Mouse (Mus musculus): Measurements from ENCODE around the gene Dennd5b. TPM values are rescaled to one million over a fixed set of nuclear protein-coding genes. Genes with fewer than 3 reads are reported as not detected.

The Dennd5b gene
- polyA plus RNA-seq, 2 experiments: 2.3 to 3.1 TPM

DNA sequence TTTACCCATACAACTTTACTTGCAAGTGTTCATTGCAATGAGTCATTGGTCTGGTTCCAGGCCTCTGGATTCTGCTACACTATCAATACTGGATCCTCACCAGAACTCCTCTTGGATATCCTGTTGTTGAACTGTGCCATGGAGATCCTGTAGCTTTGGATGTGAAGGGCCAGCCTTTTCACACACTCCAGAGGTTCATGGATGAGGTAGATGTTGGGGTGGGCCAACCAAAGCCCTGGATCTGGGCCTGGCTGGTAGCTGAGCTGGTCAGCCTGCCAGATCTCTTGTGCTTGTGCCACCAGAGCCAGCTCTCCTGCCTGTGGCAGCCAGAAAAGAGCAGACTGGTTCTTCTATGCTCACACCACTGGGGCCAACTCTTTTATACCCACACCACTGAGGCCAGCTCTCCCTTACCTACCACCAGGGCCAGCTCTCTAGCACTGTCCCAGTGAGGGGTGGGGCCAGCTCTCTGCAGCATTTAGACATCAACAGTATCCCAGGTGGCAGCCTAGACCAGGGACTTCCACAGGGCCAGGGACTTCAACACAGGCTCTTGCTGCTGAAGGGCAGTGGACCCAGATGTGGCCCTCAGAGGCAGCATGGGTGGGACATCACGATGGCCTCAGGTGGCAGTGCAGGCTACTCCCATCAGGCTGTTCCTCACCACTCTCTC, 24.2 kb downstream of the Dennd5b start:
- ATAC-seq (ENCODE audit: insufficient read depth): peak; percentile 32
- TF ChIP-seq CTCF (IDR thresholded peaks at IDR 0.05; ENCODE audit: low read depth): no peak
- no peak for TF ChIP-seq EP300 (IDR thresholded peaks at IDR 0.05; ENCODE audit: low read depth)
- 50% methylated on average over 1 of the region's 1 CpGs for WGBS (ENCODE audit: insufficient replicate concordance)

DNA sequence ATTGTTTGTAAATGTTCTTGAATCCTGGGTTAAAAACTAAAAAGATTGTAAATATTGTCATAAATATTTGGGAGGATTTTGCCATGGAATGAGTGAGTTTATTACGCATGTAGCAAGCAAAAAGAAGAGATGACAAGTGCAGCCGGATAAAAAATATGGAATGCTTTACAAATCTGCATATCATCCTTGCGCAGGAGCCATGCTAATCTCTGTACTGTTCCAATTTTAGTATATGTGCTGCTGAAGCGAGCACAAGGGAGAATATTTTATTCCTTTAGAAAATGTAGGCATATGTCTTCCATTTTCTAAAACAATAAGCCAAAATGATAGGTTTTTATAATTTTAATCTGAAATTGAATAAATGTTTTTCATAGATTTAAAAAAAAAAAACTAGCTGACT, 27.6 kb downstream of the Dennd5b start:
- no peaks in the 10 kb centered on the region for H3K27me3 ChIP-seq (ENCODE audit: control insufficient read depth, insufficient read depth, low read length)
- H3K4me3 ChIP-seq (ENCODE audit: insufficient read depth in 1 of 2, low read depth in 2 of 2, low read length in 2 of 2): no peak overlapping the region
- TF ChIP-seq CTCF (IDR thresholded peaks at IDR 0.05; ENCODE audit: low read depth): no peak
- no peak for TF ChIP-seq EP300 (IDR thresholded peaks at IDR 0.05; ENCODE audit: low read depth)
- H3K4me2 ChIP-seq (ENCODE audit: low read depth): no peak overlapping the region
- H3K4me1 ChIP-seq (replicated peaks; ENCODE audit: control insufficient read depth in 2 of 2, insufficient read depth in 2 of 2, low read length in 1 of 2): no peaks in the 10 kb centered on the region
- DNase-seq (ENCODE audit: low read depth in 3 of 3, low spot score in 3 of 3) (no peak), ATAC-seq (ENCODE audit: insufficient read depth) (no peak)
- no peaks in the 10 kb centered on the region for H3K9me3 ChIP-seq (ENCODE audit: control insufficient read depth, low read length)
- no peak overlapping the region for H3K27ac ChIP-seq
- no peak overlapping the region for H3K9ac ChIP-seq (replicated peaks)
- 60% methylated on average over 4 of the region's 4 CpGs for WGBS (ENCODE audit: insufficient replicate concordance)
- H3K36me3 ChIP-seq (replicated peaks; ENCODE audit: control insufficient read depth, insufficient read depth, low read depth): no peaks in the 10 kb centered on the region

More for the DNA sequence above, 24.2 kb downstream of the Dennd5b start:
- H3K4me1 ChIP-seq (replicated peaks; ENCODE audit: control insufficient read depth in 2 of 2, insufficient read depth in 2 of 2, low read length in 1 of 2): no peaks in the 10 kb centered on the region
- no peak overlapping the region for H3K4me2 ChIP-seq (ENCODE audit: low read depth)
- no peak overlapping the region for H3K9ac ChIP-seq (replicated peaks)
- no peaks in the 10 kb centered on the region for H3K9me3 ChIP-seq (ENCODE audit: control insufficient read depth, low read length)
- no peak overlapping the region for H3K4me3 ChIP-seq (ENCODE audit: insufficient read depth in 1 of 2, low read depth in 2 of 2, low read length in 2 of 2)
- no peak for DNase-seq (ENCODE audit: low read depth in 3 of 3, low spot score in 3 of 3)
- H3K27ac ChIP-seq: no peak overlapping the region
- no peaks in the 10 kb centered on the region for H3K36me3 ChIP-seq (replicated peaks; ENCODE audit: control insufficient read depth, insufficient read depth, low read depth)
- H3K27me3 ChIP-seq (ENCODE audit: control insufficient read depth, insufficient read depth, low read length): no peaks in the 10 kb centered on the region

DNA sequence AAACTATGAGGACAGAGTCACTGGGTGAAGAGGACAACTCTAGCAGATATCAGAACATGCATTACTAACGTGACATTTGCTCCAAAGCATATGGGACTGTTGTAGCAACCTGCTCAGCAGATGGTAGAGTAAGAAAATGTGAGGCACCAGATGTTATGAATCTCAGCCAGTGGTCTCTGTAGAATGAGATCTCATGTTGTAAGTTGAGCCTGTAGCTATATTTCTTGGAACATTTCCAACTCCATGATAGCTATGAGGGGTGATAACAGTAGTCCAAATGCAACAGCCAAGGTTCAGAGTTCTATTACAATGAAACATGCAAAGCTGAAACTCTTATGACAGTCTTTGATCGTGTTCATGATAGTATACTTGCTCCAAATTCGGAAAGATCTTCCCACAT, 28.6 kb downstream of the Dennd5b start:
- Histone ChIP-seq H3K27ac (no peak overlapping the region), H3K27me3 (ENCODE audit: control insufficient read depth, insufficient read depth, low read length) (no peaks in the 10 kb centered on the region), H3K9ac (replicated peaks) (no peak overlapping the region), H3K4me3 (ENCODE audit: insufficient read depth in 1 of 2, low read depth in 2 of 2, low read length in 2 of 2) (no peak overlapping the region), H3K9me3 (ENCODE audit: control insufficient read depth, low read length) (no peaks in the 10 kb centered on the region), H3K4me2 (ENCODE audit: low read depth) (no peak overlapping the region), H3K36me3 (replicated peaks; ENCODE audit: control insufficient read depth, insufficient read depth, low read depth) (no peaks in the 10 kb centered on the region), H3K4me1 (replicated peaks; ENCODE audit: control insufficient read depth in 2 of 2, insufficient read depth in 2 of 2, low read length in 1 of 2) (no peaks in the 10 kb centered on the region)
- TF ChIP-seq CTCF (IDR thresholded peaks at IDR 0.05; ENCODE audit: low read depth) (no peak), EP300 (IDR thresholded peaks at IDR 0.05; ENCODE audit: low read depth) (no peak)
- 50% methylated on average over 3 of the region's 3 CpGs for WGBS (ENCODE audit: insufficient replicate concordance)
- DNase-seq (ENCODE audit: low read depth in 3 of 3, low spot score in 3 of 3): no peak
- no peak for ATAC-seq (ENCODE audit: insufficient read depth)

DNA sequence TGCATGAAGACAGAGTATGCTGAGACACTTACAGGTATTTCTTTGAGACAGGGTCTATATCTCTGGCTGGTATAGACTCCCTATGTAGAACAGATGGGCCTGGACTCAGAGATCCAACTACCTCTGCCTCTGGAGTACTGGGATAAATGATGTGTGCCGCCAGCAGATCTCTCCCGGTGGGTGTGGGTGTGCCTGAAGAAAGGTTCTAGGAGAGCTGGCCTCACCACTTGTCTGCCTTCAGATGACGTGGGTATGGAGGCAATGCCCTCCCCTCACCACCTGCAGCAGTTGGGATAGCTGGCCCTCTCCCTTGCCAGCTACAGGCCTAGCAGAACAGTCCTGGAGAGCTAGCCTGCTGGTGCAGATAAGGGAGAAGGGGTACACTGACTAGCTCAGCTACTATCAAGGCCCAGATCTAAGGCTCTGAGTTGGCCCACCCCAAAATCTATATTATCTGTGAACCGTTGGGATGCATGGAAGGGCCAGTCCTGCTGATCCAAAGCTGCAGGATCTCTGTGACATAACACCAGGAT, 30.8 kb downstream of the Dennd5b start:
- Histone ChIP-seq H3K4me2 (ENCODE audit: low read depth) (no peak overlapping the region), H3K27ac (no peak overlapping the region), H3K27me3 (ENCODE audit: control insufficient read depth, insufficient read depth, low read length) (no peaks in the 10 kb centered on the region), H3K9ac (replicated peaks) (no peak overlapping the region), H3K36me3 (replicated peaks; ENCODE audit: control insufficient read depth, insufficient read depth, low read depth) (no peaks in the 10 kb centered on the region), H3K4me1 (replicated peaks; ENCODE audit: control insufficient read depth in 2 of 2, insufficient read depth in 2 of 2, low read length in 1 of 2) (no peaks in the 10 kb centered on the region), H3K9me3 (ENCODE audit: control insufficient read depth, low read length) (no peaks in the 10 kb centered on the region), H3K4me3 (ENCODE audit: insufficient read depth in 1 of 2, low read depth in 2 of 2, low read length in 2 of 2) (no peak overlapping the region)
- no peak for DNase-seq (ENCODE audit: low read depth in 3 of 3, low spot score in 3 of 3)
- TF ChIP-seq EP300 (IDR thresholded peaks at IDR 0.05; ENCODE audit: low read depth) (no peak), CTCF (IDR thresholded peaks at IDR 0.05; ENCODE audit: low read depth) (no peak)
- WGBS (ENCODE audit: insufficient replicate concordance): 59% methylated on average over 4 of the region's 4 CpGs
- ATAC-seq (ENCODE audit: insufficient read depth): peak; percentile 19; the same call in 1 of the 2 replicates

DNA sequence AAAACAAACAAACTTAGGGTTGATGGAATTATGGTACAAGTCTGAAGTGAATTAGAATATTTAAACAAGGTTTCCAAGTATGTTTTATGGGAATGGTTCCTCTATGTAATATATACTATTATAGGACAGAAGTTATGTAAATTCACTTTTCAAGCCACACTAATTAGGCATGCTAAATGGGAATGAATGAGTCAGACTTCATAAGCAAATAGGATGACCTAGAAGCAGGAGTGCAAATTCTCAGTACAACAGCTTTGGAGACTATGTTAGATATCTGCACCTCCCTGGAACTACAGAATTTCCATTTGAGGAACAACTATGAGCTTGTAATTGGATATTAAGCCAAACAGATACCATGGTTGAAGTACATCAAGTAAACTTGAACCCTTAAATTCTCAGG, 38.1 kb downstream of the Dennd5b start:
- TF ChIP-seq EP300 (IDR thresholded peaks at IDR 0.05; ENCODE audit: low read depth) (no peak), CTCF (IDR thresholded peaks at IDR 0.05; ENCODE audit: low read depth) (no peak)
- Histone ChIP-seq H3K27ac (no peak overlapping the region), H3K4me2 (ENCODE audit: low read depth) (no peak overlapping the region), H3K4me1 (replicated peaks; ENCODE audit: control insufficient read depth in 2 of 2, insufficient read depth in 2 of 2, low read length in 1 of 2) (0 out of 4 replicates have a peak, but pooled peaks cover 0 to 2% of the 10 kb centered on the region in 2 experiments), H3K36me3 (replicated peaks; ENCODE audit: control insufficient read depth, insufficient read depth, low read depth) (no peaks in the 10 kb centered on the region), H3K4me3 (ENCODE audit: insufficient read depth in 1 of 2, low read depth in 2 of 2, low read length in 2 of 2) (no peak overlapping the region), H3K9me3 (ENCODE audit: control insufficient read depth, low read length) (no peaks in the 10 kb centered on the region), H3K9ac (replicated peaks) (no peak overlapping the region), H3K27me3 (ENCODE audit: control insufficient read depth, insufficient read depth, low read length) (no peaks in the 10 kb centered on the region)
- ATAC-seq (ENCODE audit: insufficient read depth) (no peak), DNase-seq (ENCODE audit: low read depth in 3 of 3, low spot score in 3 of 3) (no peak)

Measured in liver, embryonic 14.5 days (tissue).